Mouse (Mus musculus): ENCODE measurements around the gene Prox1.

- TF ChIP-seq CTCF (IDR thresholded peaks at IDR 0.05; ENCODE audit: insufficient read depth, low read length) (no peak), POLR2A (IDR thresholded peaks at IDR 0.05; ENCODE audit: borderline replicate concordance, extremely low read depth, low read depth, low read length) (no peak)
Measured at GRCm38 (mm10) chr1:190161708-190162465, 8.6 kb downstream of the Prox1 start.

Data from lung, adult 2 months (tissue).